8 mouse cellular contexts compared by ENCODE assay signal in genomic region chr14:27338034-27338708, GRCm38 (mm10).
A peak's percentile ranks its signal among the peaks of the same experiment; 100 is the strongest.
DNase-seq lines count a peak whose midpoint lies in the region; ATAC-seq and TF ChIP-seq lines count a peak whose summit lies in the region.

No protein-coding gene starts in this region.

- H3K27me3 ChIP-seq in Patski = peaks cover 12% of the 10 kb centered on the region

- POLR2A ChIA-PET in Patski (lab: Charles Lee) = interaction anchor here (0.6 kb wide), 1 partner anchor 38 kb away, joined by 4 read pairs; no protein-coding TSS in a partner anchor

- CTCF ChIA-PET in Patski (lab: Charles Lee) = interaction anchor here (1.0 to 2.9 kb wide), 7 partner anchors 12 to 103 kb away, joined by 3 to 8 read pairs (median 4); no protein-coding TSS in a partner anchor

- intact Hi-C loops in left cerebral cortex, postnatal 36 days (cut with DNase I) = loop anchor here (5.0 kb wide), 1 partner anchor 74 kb away; no protein-coding TSS in a partner anchor

- in situ Hi-C loops in Patski (cut with MboI; ENCODE audit: low pct_unique_long_range_greater_than_20kb) = loop anchor here (5.0 kb wide), 1 partner anchor 79 kb away; no protein-coding TSS in a partner anchor

- ATAC-seq in Patski = no peak
- no peak for ATAC-seq in monocyte, adult 5-6 weeks (replicated peaks; ENCODE audit: insufficient number of reproducible peaks, low FRiP score, low TSS enrichment, poor library complexity, severe bottlenecking)

- DNase-seq in left cerebral cortex, adult 18-20 months (ENCODE audit: low spot score in 2 of 2) = peak; percentile 34 to 64
- no peak for DNase-seq in left cerebral cortex, postnatal 36 days (ENCODE audit: low spot score in 2 of 2)
- peak; percentile 35 to 68 for DNase-seq in CD8-positive naive resting alpha-beta T cell, adult 2 months (ENCODE audit: low read depth in 2 of 2, low spot score in 2 of 2)
- DNase-seq in Patski (ENCODE audit: low read depth, low spot score) = no peak
- peak; percentile 43 for DNase-seq in embryo, embryonic 9.5 days (ENCODE audit: extremely low spot score)
- peak; percentile 79 for DNase-seq in lung, postnatal 25 days (ENCODE audit: low spot score)
- no peak for DNase-seq in spleen, postnatal 14 days (ENCODE audit: low spot score in 2 of 2)

- peak; percentile 56 for TF ChIP-seq CTCF in Patski (IDR thresholded peaks at IDR 0.05)

Comparison
In these comparisons a context has a peak if more than half of its experiments do, and no peak if none do; other contexts are left out.
1. DNase-seq: peak in left cerebral cortex, adult 18-20 months (2 of 2), CD8-positive naive resting alpha-beta T cell, adult 2 months (2 of 2), embryo, embryonic 9.5 days (single experiment) and lung, postnatal 25 days (single experiment); none in left cerebral cortex, postnatal 36 days (0 of 2), Patski (single experiment) and spleen, postnatal 14 days (0 of 2).